Mouse (Mus musculus): Measurements from ENCODE around the gene Mast4. TPM values are rescaled to one million over a fixed set of nuclear protein-coding genes. Genes with fewer than 3 reads are reported as not detected.
"Not testable (repeated sequence)": the region's sequence is repeated elsewhere in the genome, so short reads cannot be mapped to it uniquely, and the experiment has no call there.

Gene Mast4
- total RNA-seq, 2 experiments from 2014 or later, result 66.7 to 68.9 TPM

- Histone ChIP-seq H3K4me3 (no peak overlapping the region), H3K27ac (peak overlapping the region; percentile 55; the same call in 1 of the 2 replicates)
- no peak for TF ChIP-seq CTCF (conservative IDR thresholded peaks at IDR 0.05)
- no peak for DNase-seq (ENCODE audit: low spot score in 2 of 2)
These were observed 584.4 kb downstream of the Mast4 start for GRCm38 (mm10) chr13:102749891-102750290.

- Histone ChIP-seq H3K4me3 (no peak overlapping the region), H3K27ac (peak overlapping the region; percentile 55; the same call in 1 of the 2 replicates)
- peak in 1 of 2 experiments; percentile 35 for DNase-seq (ENCODE audit: low spot score in 2 of 2)
- no peak for TF ChIP-seq CTCF (conservative IDR thresholded peaks at IDR 0.05)
These were observed 585.1 kb downstream of the Mast4 start for GRCm38 (mm10) chr13:102749194-102749593.

GRCm38 (mm10) chr13:102746803-102747561 is 587.3 kb downstream of the Mast4 start:
- Histone ChIP-seq H3K4me3 (no peak overlapping the region), H3K27ac (peak overlapping the region; percentile 2; the same call in 1 of the 2 replicates)
- no peak for DNase-seq (ENCODE audit: low spot score in 2 of 2)
- TF ChIP-seq CTCF (conservative IDR thresholded peaks at IDR 0.05), result no peak

DNA sequence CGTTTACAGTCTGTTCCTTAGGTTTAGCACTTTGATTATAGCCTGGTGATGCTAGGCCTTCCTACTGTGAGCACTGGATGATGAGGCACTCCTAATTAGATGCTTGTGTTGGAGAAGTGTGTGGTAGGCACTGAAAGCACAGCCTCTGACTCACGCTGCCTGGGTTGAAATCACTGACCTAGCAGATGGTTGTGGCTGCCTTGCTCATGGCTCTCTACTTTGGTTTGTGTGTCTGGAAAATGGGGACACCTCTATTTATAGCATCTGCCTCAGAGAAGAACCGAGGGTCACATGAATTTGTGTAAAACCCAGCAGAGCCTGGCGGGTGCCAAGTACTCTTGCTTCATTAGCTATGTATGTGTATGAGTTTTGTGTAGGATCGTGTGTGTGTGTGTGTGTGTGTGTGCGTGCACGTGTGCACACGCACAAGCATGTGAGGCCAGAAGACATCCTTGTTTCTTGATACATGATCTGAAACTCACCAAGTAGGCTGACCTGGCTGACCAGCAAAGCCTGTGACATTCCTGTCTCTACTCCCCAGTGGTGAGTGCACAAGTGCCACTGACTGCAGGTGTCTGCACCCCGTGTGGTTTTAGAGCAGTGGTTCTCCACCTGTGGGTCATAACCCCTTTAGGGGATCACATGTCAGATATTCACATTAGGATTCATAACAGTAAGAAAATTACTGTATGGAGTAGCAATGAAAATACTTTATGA is 588.5 kb downstream of the Mast4 start:
- H3K4me3 ChIP-seq, result no peak overlapping the region
- no peak for TF ChIP-seq CTCF (conservative IDR thresholded peaks at IDR 0.05)
- peak in 1 of 2 experiments; percentile 46 for DNase-seq (ENCODE audit: low spot score in 2 of 2)
- H3K27ac ChIP-seq, result peak overlapping the region; percentile 68

- TF ChIP-seq CTCF (conservative IDR thresholded peaks at IDR 0.05), result no peak
- H3K4me3 ChIP-seq, result no peak overlapping the region
- no peak for DNase-seq (ENCODE audit: low spot score in 2 of 2)
- peak overlapping the region; percentile 68 for H3K27ac ChIP-seq
These were observed 589.1 kb downstream of the Mast4 start for GRCm38 (mm10) chr13:102745270-102745600.

- peak; percentile 72 to 74 for DNase-seq (ENCODE audit: low spot score in 2 of 2)
- Histone ChIP-seq H3K4me3 (no peak overlapping the region), H3K27ac (peak overlapping the region; percentile 68)
- TF ChIP-seq CTCF (conservative IDR thresholded peaks at IDR 0.05), result peak; percentile 99
These were observed 589.6 kb downstream of the Mast4 start for GRCm38 (mm10) chr13:102744481-102745269.

GRCm38 (mm10) chr13:102739720-102740535 is 594.4 kb downstream of the Mast4 start:
- no peak overlapping the region for H3K27ac ChIP-seq
- TF ChIP-seq CTCF (conservative IDR thresholded peaks at IDR 0.05), result no peak
- no peak for DNase-seq (ENCODE audit: low spot score in 2 of 2)
- no peak overlapping the region for H3K4me3 ChIP-seq

- H3K4me3 ChIP-seq, result no peak overlapping the region
- no peak overlapping the region for H3K27ac ChIP-seq
- DNase-seq (ENCODE audit: low spot score in 2 of 2), result no peak
- no peak for TF ChIP-seq CTCF (conservative IDR thresholded peaks at IDR 0.05)
These were observed 596.5 kb downstream of the Mast4 start for GRCm38 (mm10) chr13:102737811-102738210.

DNA sequence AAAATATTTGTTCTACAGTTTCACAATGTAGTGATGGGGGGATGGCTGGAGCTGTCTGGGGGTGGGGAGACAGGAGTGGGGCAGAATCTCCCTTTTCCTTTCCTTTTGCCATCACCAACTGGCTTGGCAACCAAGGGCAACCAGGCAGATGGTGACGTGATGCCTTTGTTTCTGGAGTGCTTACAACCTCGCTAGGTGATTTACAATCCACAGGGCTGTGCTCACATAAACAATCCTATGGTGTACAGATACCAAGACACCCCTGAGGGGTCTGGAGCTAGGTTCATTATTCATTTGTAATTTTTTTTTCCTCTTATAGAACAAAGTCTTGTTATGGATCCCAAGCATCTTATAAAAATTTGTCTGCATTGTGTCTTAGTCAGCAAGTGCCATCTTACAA is 601.2 kb downstream of the Mast4 start:
- Histone ChIP-seq H3K4me3 (no peak overlapping the region), H3K27ac (no peak overlapping the region)
- no peak for TF ChIP-seq CTCF (conservative IDR thresholded peaks at IDR 0.05)
- DNase-seq (ENCODE audit: low spot score in 2 of 2), result no peak

- not testable (repeated sequence) for DNase-seq (ENCODE audit: low spot score in 2 of 2); H3K4me3 ChIP-seq; H3K27ac ChIP-seq
These were observed 605.3 kb downstream of the Mast4 start for GRCm38 (mm10) chr13:102728951-102729350.

DNA sequence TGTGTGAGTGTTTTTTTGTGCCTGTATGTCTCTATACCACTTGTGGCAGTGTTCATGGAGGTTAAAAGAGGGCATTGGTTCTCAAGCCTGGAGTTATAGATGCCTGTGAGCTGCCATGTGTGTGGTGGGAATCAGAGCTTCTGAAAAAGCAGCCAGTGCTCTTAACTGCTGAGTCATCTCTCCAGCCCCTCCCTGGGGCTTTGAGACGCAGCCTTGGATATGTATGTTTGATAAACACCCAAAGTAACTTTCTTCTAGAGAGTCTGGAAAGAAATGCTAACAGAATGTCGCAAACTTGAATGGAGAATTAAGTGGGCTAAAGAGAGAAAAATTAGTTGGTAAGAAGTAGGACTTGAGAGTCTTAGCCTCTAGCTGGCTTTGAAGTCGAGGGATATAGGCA is 606.3 kb downstream of the Mast4 start:
- DNase-seq (ENCODE audit: low spot score in 2 of 2), result no peak
- no peak for TF ChIP-seq CTCF (conservative IDR thresholded peaks at IDR 0.05)
- Histone ChIP-seq H3K27ac (no peak overlapping the region), H3K4me3 (no peak overlapping the region)

DNA sequence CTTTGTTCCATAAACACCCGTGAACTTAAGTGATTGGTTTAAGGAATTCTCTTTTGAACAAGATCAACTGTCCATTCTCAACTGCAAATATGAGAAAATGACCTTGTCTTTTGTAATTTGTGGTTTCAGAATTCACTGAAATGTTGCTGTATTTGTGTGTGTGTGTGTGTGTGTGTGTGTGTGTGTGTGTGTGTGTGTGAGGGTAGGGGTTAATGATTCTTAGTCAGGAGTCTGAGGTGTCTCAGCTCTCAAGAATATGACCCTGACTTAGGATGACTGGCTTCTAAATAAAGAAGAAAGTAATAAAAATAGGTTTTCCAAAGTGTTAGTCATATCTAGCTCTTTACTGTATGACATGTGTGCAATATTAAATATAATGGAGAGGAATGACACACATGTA is 607.4 kb downstream of the Mast4 start:
- no peak for DNase-seq (ENCODE audit: low spot score in 2 of 2)
- no peak overlapping the region for H3K27ac ChIP-seq
- TF ChIP-seq CTCF (conservative IDR thresholded peaks at IDR 0.05), result no peak
- H3K4me3 ChIP-seq, result no peak overlapping the region

Measured in layer of hippocampus, adult 2 months (tissue).